Mouse (Mus musculus) liver, embryonic 11.5 days (tissue): ENCODE data around the gene Fam3b. TPM values are rescaled to one million over a fixed set of nuclear protein-coding genes. Genes with fewer than 3 reads are reported as not detected.

Experiments
- ATAC-seq: fragments of 200-750 bp; cut with Nextera tagmentation; replicated peaks from 2 replicates; pipeline ENCODE4 v1.8.0; 2017; ENCODE audit warnings: moderate number of reproducible peaks, mild to moderate bottlenecking, moderate TSS enrichment, moderate library complexity; ENCODE audit not compliant: low FRiP score
- DNase-seq: peaks from one replicate; pipeline ENCODE4 v3.0.0-alpha.2; 2017; ENCODE audit warnings: low spot score
- H3K27ac ChIP-seq: fragments of 300-500 bp; sonication (generic); 2 replicates; pipeline ENCODE4 v1.5.1; 2014; ENCODE audit warnings: mild to moderate bottlenecking, low read depth, low read length, control low read depth
- H3K27me3 ChIP-seq: fragments of 300-500 bp; sonication (generic); replicated peaks from 2 replicates; pipeline ENCODE4 v1.6.1; 2014; ENCODE audit warnings: low read length, mixed read lengths; ENCODE audit not compliant: control insufficient read depth, insufficient read depth
- H3K36me3 ChIP-seq: fragments of 300-500 bp; sonication (generic); 2 replicates; pipeline ENCODE4 v1.6.1; 2014; ENCODE audit warnings: mild to moderate bottlenecking, low read length, moderate library complexity, mixed read lengths; ENCODE audit not compliant: control insufficient read depth, insufficient read depth
- H3K4me1 ChIP-seq: fragments of 300-500 bp; sonication (generic); replicated peaks from 2 replicates; pipeline ENCODE4 v1.6.1; 2014; ENCODE audit warnings: low read length, mixed read lengths; ENCODE audit not compliant: control insufficient read depth, insufficient read depth
- H3K4me2 ChIP-seq: fragments of 300-500 bp; sonication (generic); 2 replicates; pipeline ENCODE4 v1.6.1; 2014; ENCODE audit warnings: mild to moderate bottlenecking, control low read depth, moderate library complexity
- H3K4me3 ChIP-seq: fragments of 300-500 bp; sonication (generic); 2 replicates; pipeline ENCODE4 v1.5.1; 2014; ENCODE audit warnings: low read depth, low read length, control low read depth
- H3K9ac ChIP-seq: fragments of 300-500 bp; sonication (generic); 2 replicates; pipeline ENCODE4 v1.6.1; 2014; ENCODE audit warnings: low read depth, low read length, control low read depth
- H3K9me3 ChIP-seq: fragments of 300-500 bp; sonication (generic); 2 replicates; pipeline ENCODE4 v1.6.1; 2016; ENCODE audit warnings: low read length, inconsistent platforms, mixed read lengths; ENCODE audit not compliant: control insufficient read depth
- WGBS: fragments of 180-500 bp; shearing (Covaris S2); extraction: QIAGEN DNeasy Blood & Tissue Kit; methylation state at CpG from one replicate; pipeline ENCODE4 v1.1.7; 2014; 5-methylcytosine and 5-hydroxymethylcytosine counted together
- polyA plus RNA-seq: library from polyadenylated mRNA; unstranded; fragments of >200 nt; fragmentation: Nextera tagmentation; extraction: Ambion mirVana; gene quantifications from 2 replicates; pipeline ENCODE4 v1.2.1, GENCODE M21; 2014

Fam3b gene
- polyA plus RNA-seq, 1 experiment from 2014 or later, result not detected

DNA sequence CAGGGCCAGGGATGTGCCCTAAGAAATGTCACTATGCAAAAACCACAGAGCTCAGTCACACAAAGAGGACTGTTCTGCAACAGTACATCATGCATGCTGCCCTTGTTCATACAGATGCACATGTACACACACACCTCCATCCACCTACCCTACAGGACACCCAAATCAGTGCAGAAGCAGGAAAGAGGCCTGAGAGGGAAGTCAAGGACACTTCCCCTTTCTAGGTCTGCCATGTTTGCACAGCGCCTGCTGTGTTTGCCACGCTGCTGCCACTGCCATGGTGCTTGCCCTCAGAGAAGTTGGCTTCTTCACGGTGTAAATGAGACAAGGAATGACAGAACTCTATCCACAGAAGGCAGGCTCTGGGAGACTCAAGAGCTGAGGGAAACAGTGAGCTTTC is 10.8 kb downstream of the Fam3b start:
- Histone ChIP-seq H3K9me3 (no peaks in the 10 kb centered on the region), H3K4me3 (no peak overlapping the region), H3K27ac (no peak overlapping the region), H3K4me2 (no peak overlapping the region), H3K27me3 (no peaks in the 10 kb centered on the region), H3K36me3 (no peaks in the 10 kb centered on the region), H3K9ac (no peak overlapping the region), H3K4me1 (no peaks in the 10 kb centered on the region)
- no peak for DNase-seq
- WGBS, result 58% methylated on average over 3 of the region's 3 CpGs
- ATAC-seq, result no peak

DNA sequence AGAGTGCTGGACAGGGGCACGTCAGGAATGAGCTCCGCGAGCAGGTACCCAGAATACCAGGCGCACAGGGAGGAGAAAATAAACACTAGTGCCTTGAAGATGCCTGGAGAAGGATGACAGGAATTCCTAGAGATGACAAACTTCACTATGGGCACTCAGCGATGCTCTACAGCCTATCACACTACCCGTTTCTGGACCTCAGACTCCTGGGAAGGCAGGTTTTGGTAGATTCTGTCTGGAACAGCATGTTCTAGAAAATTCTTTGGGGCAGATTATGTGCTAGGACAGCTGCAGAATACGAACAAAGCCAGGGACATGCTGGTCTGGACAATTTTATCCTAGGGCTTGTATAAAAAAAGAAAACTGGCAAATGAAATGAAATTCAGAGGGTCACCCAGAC is 13.7 kb downstream of the Fam3b start:
- no peak for DNase-seq
- WGBS, result 77% methylated on average over 7 of the region's 7 CpGs
- H3K27me3 ChIP-seq, result no peaks in the 10 kb centered on the region
- no peaks in the 10 kb centered on the region for H3K9me3 ChIP-seq
- no peak for ATAC-seq
- no peak overlapping the region for H3K9ac ChIP-seq
- no peaks in the 10 kb centered on the region for H3K36me3 ChIP-seq
- no peaks in the 10 kb centered on the region for H3K4me1 ChIP-seq
- no peak overlapping the region for H3K27ac ChIP-seq
- H3K4me2 ChIP-seq, result no peak overlapping the region
- H3K4me3 ChIP-seq, result no peak overlapping the region

DNA sequence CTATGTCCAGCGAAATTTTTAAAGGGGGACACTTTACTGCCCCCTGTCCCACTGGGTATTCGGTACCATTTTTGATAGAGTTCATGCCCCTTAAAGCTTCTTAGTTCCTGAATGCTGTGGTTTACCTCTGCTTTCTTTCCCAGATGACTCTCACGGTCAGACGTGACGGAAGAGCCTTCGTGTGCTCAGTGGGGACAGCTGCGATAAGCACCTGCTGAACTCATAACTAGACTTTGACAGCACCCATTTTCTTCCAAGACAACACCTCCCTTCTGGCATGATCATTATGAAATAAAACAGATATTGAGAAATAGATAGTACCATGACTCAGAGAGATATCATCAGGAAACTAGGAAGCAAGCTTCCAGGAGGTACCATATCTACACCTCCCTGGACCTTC is 15.2 kb downstream of the Fam3b start:
- 89% methylated on average over 7 of the region's 7 CpGs for WGBS
- Histone ChIP-seq H3K4me1 (no peaks in the 10 kb centered on the region), H3K9ac (no peak overlapping the region), H3K4me2 (no peak overlapping the region), H3K27me3 (no peaks in the 10 kb centered on the region), H3K27ac (no peak overlapping the region), H3K4me3 (no peak overlapping the region), H3K9me3 (no peaks in the 10 kb centered on the region), H3K36me3 (no peaks in the 10 kb centered on the region)
- DNase-seq, result no peak
- ATAC-seq, result no peak

DNA sequence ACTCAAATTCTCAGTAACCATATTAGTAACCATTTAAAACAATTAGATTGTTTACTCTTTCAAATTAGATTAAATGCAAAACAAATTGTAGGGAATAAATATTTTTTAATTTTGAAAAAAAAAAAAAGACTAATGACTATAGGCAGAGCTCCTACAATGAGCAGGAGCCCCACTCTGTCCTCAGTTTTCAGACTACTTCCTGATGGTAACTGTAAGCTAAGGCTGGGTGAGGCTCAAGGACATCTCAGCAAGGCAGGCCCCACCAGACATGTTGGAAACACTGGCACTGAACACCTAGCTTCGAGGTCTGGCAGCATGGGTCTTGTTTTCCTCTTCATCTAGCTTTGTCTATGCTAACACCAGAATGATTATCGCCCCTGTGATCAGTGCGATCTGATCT is 16.5 kb downstream of the Fam3b start:
- H3K36me3 ChIP-seq, result no peaks in the 10 kb centered on the region
- 84% methylated on average over 3 of the region's 3 CpGs for WGBS
- H3K27ac ChIP-seq, result no peak overlapping the region
- no peak overlapping the region for H3K4me3 ChIP-seq
- ATAC-seq (no peak), DNase-seq (no peak)
- H3K27me3 ChIP-seq, result no peaks in the 10 kb centered on the region
- no peak overlapping the region for H3K4me2 ChIP-seq
- H3K9me3 ChIP-seq, result no peaks in the 10 kb centered on the region
- no peaks in the 10 kb centered on the region for H3K4me1 ChIP-seq
- H3K9ac ChIP-seq, result no peak overlapping the region

DNA sequence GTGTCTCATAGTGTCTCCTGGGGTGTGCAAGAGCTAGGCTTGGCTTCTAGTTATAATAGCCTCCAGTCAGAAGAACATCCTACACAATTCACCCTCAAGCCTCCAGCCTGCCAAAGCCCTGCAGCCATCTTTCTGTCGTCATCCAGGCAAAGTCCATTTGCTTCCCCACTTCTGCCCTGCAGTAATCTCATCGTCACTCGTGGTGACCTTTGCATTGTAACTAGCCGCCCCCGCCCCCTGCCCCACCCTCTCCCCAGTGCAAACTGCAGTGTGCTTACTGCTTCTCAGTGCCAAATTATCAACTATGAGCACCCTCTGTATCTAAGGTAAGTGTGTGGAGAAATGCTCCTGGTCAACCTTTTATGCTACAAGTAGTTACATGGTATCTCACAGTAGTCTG is 16.9 kb downstream of the Fam3b start:
- DNase-seq, result no peak
- WGBS, result 41% methylated on average over 5 of the region's 5 CpGs

DNA sequence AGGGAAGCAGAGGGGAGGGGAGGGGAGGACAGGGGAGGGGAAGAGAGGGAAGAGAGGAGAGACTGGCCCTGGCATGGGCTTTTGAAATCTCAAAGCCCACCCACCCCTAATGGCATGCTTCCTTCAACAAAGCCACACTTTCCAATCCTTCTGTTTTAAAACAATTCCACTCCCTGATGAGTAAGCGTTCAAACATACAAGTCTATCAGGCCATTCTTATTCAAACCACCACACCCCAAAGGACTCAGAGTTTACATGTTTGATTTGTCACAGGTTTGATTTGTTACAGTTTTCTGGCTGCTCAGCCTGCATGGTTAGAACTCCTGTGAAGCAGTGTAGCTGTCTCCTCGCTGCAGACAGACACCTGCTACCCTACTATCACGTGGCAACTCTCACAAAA is 18.6 kb downstream of the Fam3b start:
- Histone ChIP-seq H3K4me3 (no peak overlapping the region), H3K36me3 (no peaks in the 10 kb centered on the region), H3K9ac (no peak overlapping the region), H3K27ac (no peak overlapping the region), H3K27me3 (no peaks in the 10 kb centered on the region), H3K4me1 (no peaks in the 10 kb centered on the region), H3K4me2 (no peak overlapping the region), H3K9me3 (no peaks in the 10 kb centered on the region)
- 61% methylated on average over 3 of the region's 3 CpGs for WGBS
- ATAC-seq (no peak), DNase-seq (no peak)

More for the DNA sequence above, 16.9 kb downstream of the Fam3b start:
- Histone ChIP-seq H3K4me1 (no peaks in the 10 kb centered on the region), H3K9me3 (no peaks in the 10 kb centered on the region), H3K27me3 (no peaks in the 10 kb centered on the region), H3K9ac (no peak overlapping the region), H3K4me3 (no peak overlapping the region), H3K36me3 (no peaks in the 10 kb centered on the region), H3K27ac (no peak overlapping the region), H3K4me2 (no peak overlapping the region)
- 0 out of 2 replicates have a peak, but pooled peaks have one; percentile 31 for ATAC-seq

DNA sequence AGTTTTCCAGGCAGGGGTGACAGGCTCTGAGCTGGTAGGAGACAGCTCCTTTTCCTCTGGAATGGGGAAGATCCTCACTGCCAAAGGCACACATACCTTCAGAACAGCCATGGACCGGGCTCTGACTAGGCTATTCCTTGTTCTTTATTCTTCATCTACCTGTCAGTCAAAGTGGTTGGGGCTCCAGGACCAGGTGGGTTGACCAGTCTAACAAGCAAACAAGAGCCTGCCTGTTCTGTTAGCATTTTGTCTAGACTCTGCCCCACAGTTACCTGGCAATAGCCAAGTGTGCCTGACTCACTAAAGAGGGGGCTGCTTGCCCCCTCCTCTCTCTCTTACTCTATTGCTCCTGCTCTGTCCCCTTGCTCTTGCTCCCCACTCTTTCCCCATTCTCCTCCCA is 22.2 kb downstream of the Fam3b start:
- ATAC-seq, result no peak
- Histone ChIP-seq H3K4me1 (no peaks in the 10 kb centered on the region), H3K27me3 (no peaks in the 10 kb centered on the region), H3K4me2 (no peak overlapping the region), H3K9ac (no peak overlapping the region), H3K36me3 (no peaks in the 10 kb centered on the region), H3K9me3 (no peaks in the 10 kb centered on the region), H3K27ac (no peak overlapping the region), H3K4me3 (no peak overlapping the region)
- 66% methylated on average over 1 of the region's 1 CpGs for WGBS
- DNase-seq, result no peak

DNA sequence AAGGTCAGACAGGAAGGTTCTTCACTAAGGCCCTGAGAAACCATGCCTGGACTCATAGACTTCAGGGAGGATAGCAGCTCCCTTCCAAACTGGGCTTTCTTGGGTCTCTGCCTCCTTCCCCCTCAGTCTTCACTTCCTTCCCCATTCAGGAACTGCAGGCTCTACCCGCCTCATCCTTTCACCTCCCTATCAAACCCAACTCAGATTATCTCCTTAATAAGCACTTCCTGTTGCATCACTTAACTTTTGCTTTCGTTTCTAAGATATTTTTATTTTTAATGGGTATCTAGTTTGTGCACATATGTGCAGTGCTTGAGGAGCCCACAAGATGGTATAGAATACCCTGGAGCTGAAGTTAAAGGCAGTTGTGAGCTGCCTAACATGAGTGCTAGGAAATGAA is 36.0 kb downstream of the Fam3b start:
- ATAC-seq, result no peak
- Histone ChIP-seq H3K27me3 (no peaks in the 10 kb centered on the region), H3K27ac (no peak overlapping the region), H3K4me1 (no peaks in the 10 kb centered on the region), H3K9ac (no peak overlapping the region), H3K36me3 (no peaks in the 10 kb centered on the region), H3K4me2 (no peak overlapping the region), H3K9me3 (no peaks in the 10 kb centered on the region), H3K4me3 (no peak overlapping the region)
- 27% methylated on average over 2 of the region's 2 CpGs for WGBS
- DNase-seq, result no peak

DNA sequence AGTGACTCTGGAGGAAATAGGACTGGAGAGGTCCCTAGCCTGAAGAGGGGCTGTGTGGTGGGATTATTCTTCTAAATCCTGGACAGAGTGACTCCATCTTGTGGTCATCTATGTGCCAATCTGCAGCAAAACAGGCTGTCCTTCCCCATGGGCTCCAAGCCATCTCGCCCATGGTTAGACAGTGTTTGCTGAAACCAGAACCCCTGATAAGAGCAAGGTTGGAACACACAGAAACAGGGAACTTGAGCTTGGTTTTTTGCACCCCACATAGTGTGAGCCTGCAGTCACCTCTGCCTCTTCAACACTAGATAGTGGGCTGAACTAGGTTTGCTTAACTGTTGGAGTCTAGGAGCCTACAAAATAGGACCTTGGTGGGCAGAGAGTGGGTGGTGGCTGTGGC is 38.1 kb downstream of the Fam3b start:
- WGBS, result 50% methylated on average over 1 of the region's 1 CpGs
- Histone ChIP-seq H3K4me2 (no peak overlapping the region), H3K27ac (no peak overlapping the region), H3K36me3 (no peaks in the 10 kb centered on the region), H3K9ac (no peak overlapping the region), H3K4me1 (no peaks in the 10 kb centered on the region), H3K27me3 (no peaks in the 10 kb centered on the region), H3K4me3 (no peak overlapping the region), H3K9me3 (no peaks in the 10 kb centered on the region)
- ATAC-seq (no peak), DNase-seq (no peak)
